In the genomic region with DNA sequence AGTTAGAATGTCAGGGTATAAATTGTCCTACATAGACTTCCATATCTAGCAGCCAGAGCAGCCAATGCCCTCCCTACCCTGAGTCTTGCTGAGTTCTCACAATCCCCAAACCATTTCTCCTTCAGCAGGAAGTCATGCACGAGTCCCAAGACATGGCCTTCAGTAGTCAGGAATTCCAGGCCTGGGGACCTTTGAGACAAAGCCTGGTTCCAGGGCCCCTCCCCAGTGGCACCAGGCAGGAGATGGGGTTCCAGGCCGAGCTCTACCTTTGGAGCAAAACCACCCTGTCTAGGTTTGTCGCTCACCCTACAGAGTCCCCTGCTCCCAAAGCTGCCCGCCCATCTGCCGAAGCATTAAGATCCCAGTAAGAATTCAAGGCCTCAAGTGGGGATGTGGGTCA, we compare ENCODE assay signal across 21 mouse cellular contexts. TPM values are rescaled to one million over a fixed set of nuclear protein-coding genes. Genes with fewer than 3 reads are reported as not detected.
DNase-seq lines count a peak whose midpoint lies in the region; ATAC-seq and TF ChIP-seq lines count a peak whose summit lies in the region.
"Had no signal": no experiment of that assay in that cellular context is flagged by ENCODE, and none has a peak within 500 bp of the region (broad histone marks: within the 10 kb centered on the region; RNA-seq: fewer than 3 reads in every experiment).

No protein-coding gene starts in this region.

- WGBS in forebrain, embryonic 11.5 days = 86% methylated on average over 5 of the region's 5 CpGs
- 90% methylated on average over 5 of the region's 5 CpGs for WGBS in forebrain, embryonic 14.5 days
- 85% methylated on average over 5 of the region's 5 CpGs for WGBS in heart, adult 2 months

- ATAC-seq in forebrain, embryonic 11.5 days (replicated peaks; ENCODE audit: low FRiP score) = no peak
- ATAC-seq in forebrain, embryonic 14.5 days = no peak
- ATAC-seq: CD4-positive, CD25-positive, alpha-beta regulatory T cell, adult 4 months; forebrain, embryonic 15.5 days had no signal

- intact Hi-C loops in heart, adult 2 months (cut with DNase I) = no loop called here

- no peaks in the 10 kb centered on the region; the same call in 1 of the 2 replicates for H3K4me1 ChIP-seq in forebrain, embryonic 11.5 days (replicated peaks; ENCODE audit: control insufficient read depth, insufficient read depth, low read length)
- H3K4me1 ChIP-seq in forebrain, embryonic 14.5 days (ENCODE audit: control insufficient read depth, insufficient read depth, low read length) = no peaks in the 10 kb centered on the region
- no peaks in the 10 kb centered on the region for H3K4me1 ChIP-seq in heart, adult 2 months (ENCODE audit: control insufficient read depth, insufficient read depth, low read length)
- H3K4me1 ChIP-seq: heart, embryonic 13.5 days; hindbrain, embryonic 15.5 days had no signal

- H3K36me3 ChIP-seq in forebrain, embryonic 11.5 days (ENCODE audit: control insufficient read depth, insufficient read depth, low read length) = no peaks in the 10 kb centered on the region
- no peaks in the 10 kb centered on the region for H3K36me3 ChIP-seq in forebrain, embryonic 14.5 days (ENCODE audit: control insufficient read depth, insufficient read depth, low read length)
- no peaks in the 10 kb centered on the region for H3K36me3 ChIP-seq in heart, adult 2 months (ENCODE audit: control insufficient read depth, insufficient read depth, low read length)
- H3K36me3 ChIP-seq: embryonic facial prominence, embryonic 10.5 days; forebrain, embryonic 15.5 days; G1E; heart, embryonic 13.5 days; hindbrain, embryonic 15.5 days had no signal

- H3K9me3 ChIP-seq in forebrain, embryonic 11.5 days (ENCODE audit: control insufficient read depth, low read length) = no peaks in the 10 kb centered on the region
- no peaks in the 10 kb centered on the region for H3K9me3 ChIP-seq in forebrain, embryonic 14.5 days (replicated peaks; ENCODE audit: control insufficient read depth, low read length)
- H3K9me3 ChIP-seq: embryonic facial prominence, embryonic 10.5 days; forebrain, embryonic 15.5 days; G1E; heart, embryonic 13.5 days; hindbrain, embryonic 15.5 days had no signal

- peak; percentile 38 for DNase-seq in forebrain, embryonic 11.5 days (ENCODE audit: low spot score)
- DNase-seq in forebrain, embryonic 14.5 days (ENCODE audit: low spot score) = no peak
- peak; percentile 1 to 5 for DNase-seq in heart, adult 2 months
- no peak for DNase-seq in heart, adult 8-10 months (ENCODE audit: low spot score)
- no peak for DNase-seq in layer of hippocampus, adult 2 months (ENCODE audit: low spot score in 2 of 2)
- DNase-seq in layer of hippocampus, postnatal 10 days (ENCODE audit: low spot score in 2 of 2) = no peak
- DNase-seq in right cerebral cortex, postnatal 4 days = peak; percentile 1
- DNase-seq in right cerebral cortex, adult 18-20 months = no peak
- DNase-seq: adrenal gland, adult 8-10 months; adrenal gland, postnatal 36 days; B cell, adult 2 months; cerebellum, adult 2 months; cerebellum, postnatal 10 days; gastrocnemius, postnatal 25 days; heart, adult 18-20 months had no signal

- TF ChIP-seq POLR2A in heart, adult 2 months (IDR thresholded peaks at IDR 0.05; ENCODE audit: insufficient read depth, low read depth, low read length) = no peak

- H3K79me2 ChIP-seq in heart, adult 2 months (replicated peaks; ENCODE audit: control insufficient read depth, insufficient read depth, low read length) = no peaks in the 10 kb centered on the region

- TF ChIP-seq EP300 in heart, adult 2 months (IDR thresholded peaks at IDR 0.05; ENCODE audit: insufficient read depth, low read depth, low read length) = no peak

- H3K4me3 ChIP-seq in forebrain, embryonic 11.5 days (ENCODE audit: low read depth, low read length) = no peak overlapping the region
- no peak overlapping the region for H3K4me3 ChIP-seq in forebrain, embryonic 14.5 days (ENCODE audit: low read depth, low read length)
- H3K4me3 ChIP-seq in heart, adult 2 months = no peak overlapping the region
- H3K4me3 ChIP-seq in layer of hippocampus, adult 2 months = no peak overlapping the region
- H3K4me3 ChIP-seq: embryonic facial prominence, embryonic 10.5 days; forebrain, embryonic 15.5 days; heart, embryonic 13.5 days; hindbrain, embryonic 15.5 days had no signal

- no peak overlapping the region for H3K9ac ChIP-seq in forebrain, embryonic 11.5 days (ENCODE audit: low read length)
- H3K9ac ChIP-seq in forebrain, embryonic 14.5 days (ENCODE audit: low read length) = no peak overlapping the region
- H3K9ac ChIP-seq in heart, adult 2 months (ENCODE audit: low read depth, low read length) = no peak overlapping the region
- H3K9ac ChIP-seq: forebrain, embryonic 15.5 days; heart, embryonic 13.5 days; hindbrain, embryonic 15.5 days had no signal

- TF ChIP-seq CTCF in heart, adult 2 months (IDR thresholded peaks at IDR 0.05) = no peak
- TF ChIP-seq CTCF in layer of hippocampus, adult 2 months (conservative IDR thresholded peaks at IDR 0.05) = no peak

- H3K27ac ChIP-seq in forebrain, embryonic 11.5 days (ENCODE audit: low read depth, low read length) = no peak overlapping the region
- no peak overlapping the region for H3K27ac ChIP-seq in forebrain, embryonic 14.5 days (ENCODE audit: low read depth, low read length)
- no peak overlapping the region for H3K27ac ChIP-seq in heart, adult 2 months
- peak overlapping the region; percentile 86; the same call in 1 of the 2 replicates for H3K27ac ChIP-seq in layer of hippocampus, adult 2 months
- H3K27ac ChIP-seq: forebrain, embryonic 15.5 days; heart, embryonic 13.5 days; hindbrain, embryonic 15.5 days had no signal

- H3K27me3 ChIP-seq in forebrain, embryonic 11.5 days (ENCODE audit: control insufficient read depth, insufficient read depth, low read length) = no peaks in the 10 kb centered on the region
- H3K27me3 ChIP-seq in forebrain, embryonic 14.5 days (replicated peaks; ENCODE audit: control insufficient read depth, insufficient read depth, low read length) = no peaks in the 10 kb centered on the region
- H3K27me3 ChIP-seq in heart, adult 2 months (ENCODE audit: control insufficient read depth, insufficient read depth, low read length) = no peaks in the 10 kb centered on the region
- H3K27me3 ChIP-seq: forebrain, embryonic 15.5 days; hindbrain, embryonic 15.5 days had no signal

- no peak overlapping the region for H3K4me2 ChIP-seq in forebrain, embryonic 11.5 days (ENCODE audit: low read depth, low read length, severe bottlenecking)
- H3K4me2 ChIP-seq in forebrain, embryonic 14.5 days (ENCODE audit: low read length) = no peak overlapping the region
- H3K4me2 ChIP-seq: forebrain, embryonic 15.5 days; heart, embryonic 13.5 days; hindbrain, embryonic 15.5 days had no signal

RNA-seq across cellular contexts. Expression of gene Padi2, which starts 10.2 kb away (rescaled TPM):
- 0.23 and 1.3 TPM in 2 replicates for polyA plus RNA-seq in forebrain, embryonic 11.5 days (2014; fragmentation: Nextera tagmentation; extraction: Ambion mirVana)
- polyA plus RNA-seq in forebrain, embryonic 14.5 days (2014; fragmentation: Nextera tagmentation; extraction: Ambion mirVana) = 0.27 and 0.31 TPM in 2 replicates
- total RNA-seq in heart, adult 2 months (2021) = under 1 TPM; 0.31 to 0.96 TPM
- polyA plus RNA-seq in heart, adult 2 months (2012; rRNA removed) = 1.3 and 1.4 TPM in 2 replicates
- 1 to 10 TPM in 3 of 4 experiments, under 1 TPM in 1; 0.72 to 1.3 (median 1.2) TPM for total RNA-seq in heart, adult 8-10 months (2022)
- total RNA-seq in layer of hippocampus, adult 2 months (2021) = 10 to 100 TPM; 20.2 to 26.5 TPM
- total RNA-seq in layer of hippocampus, postnatal 10 days (2021) = 1 to 10 TPM; 8.0 to 9.6 TPM

RNA-seq across cellular contexts. Expression of gene Sdhb, which starts 44.7 kb away (rescaled TPM):
- 375 and 401 TPM in 2 replicates for polyA plus RNA-seq in forebrain, embryonic 11.5 days (2014; fragmentation: Nextera tagmentation; extraction: Ambion mirVana)
- polyA plus RNA-seq in forebrain, embryonic 14.5 days (2014; fragmentation: Nextera tagmentation; extraction: Ambion mirVana) = 508 and 541 TPM in 2 replicates
- total RNA-seq in heart, adult 2 months (2021) = 1,000 to 10,000 TPM; 1,126 to 1,344 TPM
- polyA plus RNA-seq in heart, adult 2 months (2012; rRNA removed) = 1,030 and 1,505 TPM in 2 replicates
- 1,000 to 10,000 TPM; 1,293 to 1,379 (median 1,312) TPM for total RNA-seq in heart, adult 8-10 months (2022)
- 100 to 1,000 TPM; 170 to 183 TPM for total RNA-seq in layer of hippocampus, adult 2 months (2021)
- total RNA-seq in layer of hippocampus, postnatal 10 days (2021) = 100 to 1,000 TPM; 202 to 204 TPM

Comparison
In these comparisons a context has a peak if more than half of its experiments do, and no peak if none do; other contexts are left out.
1. DNase-seq: peak in forebrain, embryonic 11.5 days (single experiment), heart, adult 2 months (2 of 2) and right cerebral cortex, postnatal 4 days (single experiment); none in forebrain, embryonic 14.5 days (single experiment), heart, adult 8-10 months (single experiment), layer of hippocampus, adult 2 months (0 of 2), layer of hippocampus, postnatal 10 days (0 of 2) and right cerebral cortex, adult 18-20 months (single experiment).
2. RNA of gene Sdhb, which starts 44.7 kb away (total RNA-seq): 1,126 to 1,344 TPM in heart, adult 2 months and 1,293 to 1,379 TPM in heart, adult 8-10 months; 202 to 204 TPM in layer of hippocampus, postnatal 10 days and 170 to 183 TPM in layer of hippocampus, adult 2 months; every median in the first group is over 4 times any median in the second.